Mouse (Mus musculus) adrenal gland, adult 2 months (tissue): ENCODE measurements at regions not wholly inside any gene's neighbourhood (a gene's known extent, or its start where the extent isn't known, plus 50 kb on each side); places are given as distances from the start of the nearest gene placed in this dataset.

Experiments used
- DNase-seq: peaks from one replicate; pipeline ENCODE4 v3.0.0; 2021

DNA sequence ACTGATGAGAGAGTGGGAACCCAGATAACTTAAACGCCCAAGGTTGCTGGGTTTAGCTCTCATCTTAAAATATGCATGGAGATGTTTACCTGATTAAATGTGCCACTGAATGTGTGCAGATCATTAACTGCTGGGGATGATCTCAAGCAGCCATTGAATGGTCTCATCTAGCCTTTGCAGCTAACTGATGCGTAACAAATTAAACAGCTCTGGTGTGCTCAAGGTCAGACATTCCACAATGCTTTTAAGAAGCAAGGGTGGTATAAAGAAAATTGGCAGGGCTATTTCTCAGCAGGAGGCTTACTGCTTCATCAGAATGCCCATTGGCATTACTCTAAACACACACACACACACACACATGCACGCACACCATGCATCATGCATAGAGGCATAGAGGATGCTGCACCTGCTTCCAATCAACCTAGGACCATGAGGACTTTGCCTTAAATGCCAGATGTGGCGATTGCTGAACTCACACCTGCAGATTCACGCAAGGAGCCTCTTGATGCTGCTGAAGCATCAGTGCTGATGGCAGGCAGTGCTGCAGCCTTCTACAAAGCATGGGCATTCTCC is 333.4 kb downstream of the Ice1 start:
- DNase-seq, result no peak

DNA sequence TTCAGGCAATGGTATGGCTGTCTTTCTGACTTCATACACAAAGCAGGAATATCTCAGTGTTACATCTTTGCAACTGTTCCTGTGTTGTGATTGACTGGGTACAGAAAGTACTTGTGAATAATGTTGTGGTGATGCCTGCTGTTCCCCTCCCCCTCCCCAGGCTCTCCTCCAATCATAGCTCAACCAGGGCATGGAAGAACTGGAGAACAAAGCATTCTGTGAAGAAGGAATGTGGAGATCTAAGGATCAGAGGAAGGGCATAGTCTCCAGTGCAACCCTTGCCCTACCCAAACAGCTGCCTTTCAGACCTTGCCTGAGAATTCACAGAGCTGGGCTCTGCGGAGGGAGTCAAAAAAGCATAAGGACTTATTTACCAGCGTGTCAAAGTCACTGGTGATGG is 326.9 kb downstream of the Ice1 start:
- DNase-seq, result no peak

DNA sequence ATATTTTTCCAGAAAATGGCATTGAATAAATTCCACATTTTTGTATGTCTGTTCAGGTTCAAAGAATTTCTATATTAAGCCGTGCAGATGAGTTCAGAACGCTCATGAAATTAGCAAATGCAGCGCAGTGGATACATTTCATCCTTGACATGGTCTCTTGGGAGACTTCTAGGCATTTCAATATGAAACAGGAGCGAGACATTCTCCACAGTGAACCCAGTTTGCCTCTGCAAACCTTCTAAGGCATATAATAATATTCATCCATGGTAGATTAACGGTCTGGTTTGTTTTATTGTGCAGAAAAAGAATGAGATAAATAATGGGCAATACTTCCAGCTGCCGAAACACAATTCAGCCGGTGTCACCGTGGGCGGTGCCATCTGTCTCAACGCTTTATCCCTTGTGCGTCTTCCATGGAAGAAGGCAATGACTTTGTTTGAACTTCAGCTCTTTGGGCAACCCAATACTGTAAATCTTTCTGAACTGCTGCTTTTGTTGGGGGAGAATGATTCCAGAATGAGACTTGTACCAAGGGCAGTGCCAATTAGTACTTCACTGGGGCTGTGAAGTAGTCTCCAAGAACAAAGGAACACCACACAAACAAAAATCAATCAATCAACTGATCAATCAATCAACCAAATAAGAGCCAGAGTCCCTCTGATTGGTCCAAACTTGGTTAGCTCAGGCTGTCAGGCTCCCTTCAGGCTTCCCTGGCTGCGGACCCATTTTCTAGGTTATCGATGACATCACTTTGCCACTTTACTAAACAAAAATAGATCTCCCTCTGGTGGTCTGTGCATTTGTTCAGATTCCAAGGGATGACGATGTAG is 326.0 kb downstream of the Ice1 start:
- no peak for DNase-seq

DNA sequence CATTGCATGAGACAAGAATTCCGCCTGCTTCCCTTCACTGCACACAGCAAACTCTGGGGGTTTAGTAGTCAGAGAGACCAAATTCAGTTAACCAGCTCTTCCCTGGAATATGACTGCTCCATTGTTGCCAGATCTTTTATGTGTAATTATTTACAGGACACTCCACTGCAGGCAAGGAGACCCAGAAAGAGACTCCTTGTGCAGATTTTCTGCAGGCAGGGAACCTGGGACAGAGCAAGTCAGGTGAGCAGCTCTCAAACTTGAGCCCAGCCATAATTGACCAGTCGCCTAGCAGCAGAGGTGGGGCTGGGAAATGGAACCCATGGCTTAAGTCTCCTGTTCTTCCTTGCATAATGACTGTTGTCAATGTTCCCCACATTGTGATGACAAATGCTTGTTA is 324.2 kb downstream of the Ice1 start:
- no peak for DNase-seq

DNA sequence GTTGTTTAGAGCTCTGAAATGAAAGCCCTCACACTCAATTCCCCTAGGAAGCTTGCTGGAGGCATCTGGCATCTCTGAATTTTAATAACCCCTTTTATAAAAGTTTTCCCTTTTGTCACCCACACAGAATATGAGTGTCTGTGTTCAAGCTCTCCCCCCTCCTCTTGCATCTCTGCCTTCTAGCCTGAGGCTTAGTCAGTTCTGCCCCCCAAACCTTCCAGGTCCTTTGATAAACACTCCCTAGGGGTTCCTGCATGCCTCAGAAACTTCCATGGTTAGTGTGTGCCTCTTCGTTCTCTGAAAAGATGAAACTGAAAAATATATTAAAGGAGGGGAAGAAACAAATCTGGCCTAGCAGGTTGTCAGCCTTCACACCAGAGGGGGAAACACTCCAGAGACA is 313.9 kb downstream of the Ice1 start:
- DNase-seq, result no peak

DNA sequence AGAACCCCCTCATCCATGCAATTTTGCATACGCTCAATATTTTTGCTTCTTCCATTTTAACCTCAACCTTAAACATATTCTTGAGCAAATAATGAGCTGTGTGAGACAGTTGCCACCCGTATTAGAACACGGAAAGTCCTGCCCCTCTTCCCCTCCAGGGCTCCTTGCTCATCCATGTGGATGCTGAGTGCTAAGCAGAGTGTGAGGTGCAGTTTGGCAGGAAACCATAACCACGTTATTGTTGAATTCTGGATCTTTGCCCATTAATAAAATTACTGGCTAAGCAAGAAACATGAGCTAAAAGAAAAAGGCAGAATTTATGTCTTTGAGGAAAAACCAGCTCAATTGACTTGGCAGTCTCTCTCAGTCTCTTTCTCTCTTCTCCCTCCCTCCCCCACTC is 301.4 kb downstream of the Ice1 start:
- no peak for DNase-seq

DNA sequence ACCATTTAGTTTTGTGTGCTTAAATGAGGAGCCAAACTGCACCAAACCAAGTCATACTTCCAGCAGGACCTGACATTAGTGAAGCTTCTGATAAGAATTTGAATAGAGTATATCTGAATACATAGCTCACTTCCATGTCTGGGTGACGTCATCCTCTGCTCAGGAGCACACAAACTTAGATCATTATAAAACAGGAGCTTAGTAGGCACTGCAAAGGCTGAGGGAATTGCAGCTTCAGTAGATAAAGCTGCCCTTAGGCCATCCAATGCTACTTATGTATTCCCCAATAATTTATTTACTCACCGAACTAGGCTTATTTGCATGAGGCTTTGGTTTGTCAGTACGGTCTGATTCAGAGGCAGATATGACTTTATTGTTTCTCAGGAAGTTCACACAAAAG is 297.0 kb downstream of the Ice1 start:
- DNase-seq, result no peak

DNA sequence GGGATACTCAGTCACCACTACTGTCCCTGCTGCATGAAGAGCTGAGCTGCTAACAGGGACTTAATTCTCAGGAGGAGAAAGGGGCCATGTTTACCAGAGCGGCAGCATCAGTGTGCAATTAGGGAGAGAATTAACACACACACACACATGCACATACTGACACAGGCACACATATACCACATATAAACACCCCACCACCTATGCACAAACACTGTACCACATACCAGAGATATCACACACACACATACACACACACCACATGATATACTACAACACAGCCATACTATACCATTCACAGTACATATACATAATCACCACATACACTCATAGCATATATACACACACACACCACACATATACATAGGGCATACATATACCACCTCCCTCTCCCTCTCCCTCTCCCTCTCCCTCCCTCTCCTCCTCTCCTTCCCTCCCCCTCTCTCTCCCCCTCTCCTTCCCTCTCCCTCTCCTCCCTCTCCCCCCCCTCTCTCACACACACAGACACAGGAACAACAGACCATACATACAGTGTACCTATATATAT is 294.2 kb downstream of the Ice1 start:
- no peak for DNase-seq

DNA sequence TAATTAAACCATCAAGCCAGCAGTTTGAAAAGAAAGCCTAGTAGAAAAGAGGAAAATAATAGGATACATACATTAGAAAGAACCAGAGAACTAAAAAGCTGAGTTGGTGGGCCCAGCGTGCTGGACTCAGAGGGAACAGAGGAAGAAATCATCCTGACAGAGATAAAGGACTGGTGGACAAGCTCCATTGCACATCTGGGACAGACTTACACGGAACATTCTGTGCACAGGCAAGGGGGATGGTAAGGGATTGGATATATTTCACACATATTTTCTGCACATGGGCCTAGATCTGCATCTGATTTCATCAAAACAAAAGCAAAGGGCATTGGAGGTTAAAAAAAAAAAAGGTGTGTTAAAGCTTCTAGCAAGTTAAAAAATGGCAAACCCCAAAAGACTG is 293.5 kb downstream of the Ice1 start:
- no peak for DNase-seq

DNA sequence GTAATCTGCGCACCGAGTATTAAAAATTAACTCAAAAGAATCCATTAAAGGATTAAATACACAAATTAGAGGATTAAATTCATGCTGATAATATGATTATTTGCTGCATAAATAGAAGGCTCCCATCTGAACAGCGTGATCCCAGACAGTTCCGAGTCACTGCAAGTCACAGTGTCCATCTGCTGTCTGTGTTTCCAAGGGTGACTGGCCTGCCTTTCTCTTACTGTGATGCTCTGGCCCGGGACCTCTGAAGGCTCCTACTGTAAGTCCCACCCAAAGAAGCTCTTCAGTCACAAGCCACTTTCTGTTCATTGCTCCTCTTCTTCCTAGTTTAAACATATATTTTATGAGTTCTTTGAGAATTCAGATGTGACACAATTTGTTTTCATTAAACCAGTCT is 293.1 kb downstream of the Ice1 start:
- DNase-seq, result no peak

DNA sequence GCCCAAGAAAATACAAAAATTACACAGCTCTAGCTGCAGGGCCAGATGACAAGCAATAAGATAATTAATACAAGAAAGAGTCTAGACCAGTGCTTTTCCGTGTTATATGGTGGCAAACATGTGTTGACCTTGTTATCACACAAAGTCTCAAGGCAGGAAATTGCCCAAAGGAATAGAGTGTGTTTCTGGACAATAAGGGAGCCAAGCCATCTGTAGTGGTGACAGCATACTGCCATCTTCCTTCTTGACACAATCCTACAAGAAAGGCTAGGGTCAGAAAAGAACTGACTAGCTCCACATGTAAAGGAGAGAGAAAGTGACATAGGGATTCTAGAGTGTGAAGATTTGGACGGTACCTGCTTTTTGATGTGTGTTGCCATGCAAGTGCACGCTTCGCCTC is 289.0 kb downstream of the Ice1 start:
- no peak for DNase-seq

DNA sequence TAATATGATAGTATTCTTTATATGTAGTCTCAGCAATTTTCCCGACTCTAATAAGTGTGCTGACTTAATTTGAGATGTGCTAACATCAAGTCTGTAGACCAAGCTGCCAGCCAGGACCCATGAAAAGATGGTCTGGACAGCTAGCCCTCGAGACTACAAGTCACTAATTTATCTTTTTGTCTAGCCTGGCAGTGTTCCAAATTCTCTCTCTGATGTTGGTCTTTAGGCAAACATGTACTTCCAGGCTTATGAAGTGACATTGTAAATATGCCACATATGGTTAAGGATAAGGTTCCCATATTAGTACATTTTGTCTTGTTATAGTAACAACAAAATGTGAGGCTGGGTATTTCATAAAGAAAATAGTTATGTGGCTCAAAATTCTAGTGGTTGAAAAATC is 288.5 kb downstream of the Ice1 start:
- DNase-seq, result no peak

DNA sequence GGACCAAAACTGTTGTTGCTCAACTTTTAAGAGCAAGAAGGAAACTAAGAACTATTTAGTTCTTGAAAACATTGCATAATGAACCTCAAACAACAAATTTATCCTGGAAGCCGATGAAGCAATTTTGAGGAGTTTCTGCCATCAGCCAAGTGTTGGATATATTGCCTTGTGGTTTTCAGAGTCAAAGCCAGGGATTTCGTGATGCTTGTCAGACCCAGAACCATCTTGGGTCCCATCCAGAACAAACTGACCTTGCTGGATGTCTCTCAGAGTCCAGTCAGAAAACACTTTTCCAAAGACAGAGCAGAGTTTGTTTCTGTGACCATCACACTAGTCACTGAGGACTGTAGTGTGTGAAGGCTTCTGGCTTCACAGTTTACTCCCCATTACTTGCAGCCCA is 267.8 kb downstream of the Ice1 start:
- peak; percentile 68 for DNase-seq

DNA sequence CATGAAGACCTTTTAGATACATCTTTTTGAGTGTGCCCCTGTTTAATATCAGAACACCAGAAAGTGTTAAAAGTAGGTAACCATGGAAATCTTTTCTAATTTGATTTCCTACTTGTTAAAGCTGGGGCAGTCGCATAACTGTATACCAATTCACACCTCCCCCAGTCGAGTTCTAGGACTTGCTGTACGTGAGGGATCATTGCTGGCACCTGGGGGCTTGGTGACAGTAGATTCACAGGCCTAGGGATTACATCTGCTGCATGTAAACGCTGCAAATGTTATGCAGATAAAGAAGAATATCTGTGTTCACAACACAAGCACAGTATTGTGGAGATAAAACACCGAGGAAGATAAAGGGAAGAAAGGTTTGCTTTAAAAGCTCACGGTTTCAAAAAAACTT is 256.7 kb downstream of the Ice1 start:
- no peak for DNase-seq

DNA sequence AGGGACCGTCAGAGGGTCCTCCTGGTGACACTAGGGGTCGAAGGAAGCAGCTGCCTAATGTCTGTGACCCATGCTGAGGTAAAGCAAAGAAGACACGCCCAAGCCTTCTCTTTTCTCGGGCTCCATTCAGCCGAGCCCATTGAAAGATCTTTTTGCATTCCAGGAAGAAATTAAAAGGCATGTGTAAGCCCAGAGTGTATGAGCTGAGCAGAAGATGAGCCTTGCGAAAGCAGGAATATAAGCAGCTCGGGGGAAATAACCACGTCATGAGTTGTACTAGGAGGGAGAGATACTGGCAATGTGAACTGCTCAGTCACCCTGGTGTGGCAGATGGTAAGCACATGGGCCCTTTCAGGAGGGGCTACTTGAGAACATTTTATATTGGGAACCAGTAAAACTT is 252.1 kb downstream of the Ice1 start:
- no peak for DNase-seq

DNA sequence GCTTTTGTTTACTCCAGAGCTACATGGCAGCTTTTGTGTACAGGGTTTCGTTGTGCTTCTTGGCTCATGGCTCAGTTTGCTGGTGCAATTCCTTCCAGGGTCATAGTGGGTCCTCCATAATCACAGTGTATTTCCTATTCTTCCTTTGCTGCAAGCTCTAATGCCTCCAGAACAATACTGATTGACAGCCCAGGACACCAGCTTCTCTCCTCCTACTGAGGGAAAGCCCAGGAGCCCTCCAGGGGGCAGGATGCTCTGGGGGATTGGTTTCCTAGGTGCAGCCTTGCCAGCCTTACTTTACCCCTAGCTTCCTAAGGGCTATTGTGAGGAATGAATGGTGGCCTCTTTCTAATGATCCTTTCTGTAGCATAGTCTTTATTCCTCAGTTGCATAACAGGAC is 224.6 kb downstream of the Ice1 start:
- no peak for DNase-seq

DNA sequence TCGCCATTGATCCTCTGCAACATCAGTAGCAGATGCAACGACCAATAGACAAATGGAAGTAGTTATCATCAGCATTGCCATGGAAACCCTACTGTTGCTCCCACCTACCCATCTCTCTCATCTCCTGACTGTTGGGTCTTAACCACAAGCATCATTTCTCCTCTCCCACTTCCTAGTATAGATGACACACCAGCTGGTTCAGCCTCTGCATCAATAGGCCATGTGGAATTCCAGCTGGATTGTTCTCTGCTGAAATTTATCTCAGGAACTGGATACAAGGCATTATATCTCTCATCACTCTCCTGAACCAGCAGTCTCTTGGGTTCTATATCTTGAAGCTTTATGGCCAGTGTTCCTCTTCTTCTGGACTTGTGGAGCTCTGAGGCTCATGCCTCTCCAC is 219.3 kb downstream of the Ice1 start:
- no peak for DNase-seq

DNA sequence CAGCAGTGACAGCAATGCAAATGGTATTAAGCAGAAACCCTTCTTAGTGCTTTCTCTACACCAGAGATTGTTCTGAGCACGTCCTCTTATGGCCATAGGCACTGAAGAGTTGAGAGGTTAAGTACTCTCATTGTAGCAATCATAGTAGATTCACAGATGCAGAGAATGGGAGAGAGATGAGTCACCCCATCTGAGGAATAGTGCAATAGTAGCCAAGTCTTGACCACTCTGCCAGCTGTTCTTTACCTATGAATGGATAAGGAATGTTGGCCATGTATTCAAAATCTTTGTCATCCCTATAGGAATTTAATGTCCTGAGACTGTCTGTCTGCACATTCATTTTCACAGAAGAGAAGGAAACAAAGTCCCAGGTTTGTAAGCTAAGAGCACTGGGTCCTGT is 198.0 kb downstream of the Ice1 start:
- no peak for DNase-seq

DNA sequence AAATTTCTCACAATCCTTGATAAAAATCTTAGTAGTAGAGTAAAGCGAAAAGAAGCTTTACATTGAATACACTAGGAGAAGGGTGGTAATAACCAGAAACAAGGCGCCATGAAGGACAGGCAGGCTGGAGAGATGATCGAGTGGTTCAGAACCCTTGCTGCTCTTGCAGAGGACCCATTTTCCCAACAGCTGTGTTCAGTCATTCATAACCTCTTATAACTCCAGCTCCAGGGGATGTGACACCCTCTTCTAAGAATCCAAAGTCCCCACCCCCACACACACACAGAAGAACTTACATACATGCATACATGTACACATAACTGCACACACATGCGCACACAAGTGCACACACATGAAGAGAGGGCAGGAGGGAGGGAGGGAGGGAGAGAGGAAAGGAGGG is 190.5 kb downstream of the Ice1 start:
- DNase-seq, result no peak

DNA sequence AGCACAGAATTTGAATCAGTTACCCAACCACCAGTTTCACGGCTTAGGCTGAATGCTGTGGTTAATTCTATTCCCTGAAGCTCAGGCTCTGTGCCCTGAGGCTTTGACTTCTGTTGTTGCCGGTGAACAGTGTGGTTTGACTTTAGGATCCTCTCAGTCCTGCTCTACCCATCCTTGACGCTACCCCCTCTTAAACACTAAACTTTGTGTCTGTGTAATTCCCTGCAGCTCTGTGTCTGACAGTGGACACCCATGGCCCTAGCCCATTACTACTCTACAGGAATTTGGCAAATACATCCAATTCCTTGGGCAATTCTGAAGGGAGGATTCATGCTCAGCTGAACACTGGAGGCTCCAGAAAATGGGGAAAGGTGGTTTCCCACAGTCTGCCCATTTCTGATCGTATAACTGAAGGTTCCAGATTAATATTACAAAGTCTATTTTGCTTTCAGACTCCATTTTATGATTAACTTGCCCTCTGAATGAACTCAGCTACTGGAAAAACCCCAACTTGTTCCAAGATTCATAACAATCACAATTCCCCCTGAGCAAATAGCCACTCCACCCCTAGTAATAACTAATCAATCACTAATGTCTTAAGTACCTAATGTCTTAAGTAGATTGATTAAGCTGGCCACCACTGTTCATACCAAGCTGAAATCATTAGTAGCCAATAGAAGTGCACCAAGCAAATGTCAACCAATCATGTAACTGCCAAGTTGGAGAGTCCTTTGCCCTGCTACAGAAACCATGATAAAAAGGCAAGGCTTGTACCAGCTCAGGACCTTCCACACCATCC is 182.6 kb downstream of the Ice1 start:
- DNase-seq, result no peak

DNA sequence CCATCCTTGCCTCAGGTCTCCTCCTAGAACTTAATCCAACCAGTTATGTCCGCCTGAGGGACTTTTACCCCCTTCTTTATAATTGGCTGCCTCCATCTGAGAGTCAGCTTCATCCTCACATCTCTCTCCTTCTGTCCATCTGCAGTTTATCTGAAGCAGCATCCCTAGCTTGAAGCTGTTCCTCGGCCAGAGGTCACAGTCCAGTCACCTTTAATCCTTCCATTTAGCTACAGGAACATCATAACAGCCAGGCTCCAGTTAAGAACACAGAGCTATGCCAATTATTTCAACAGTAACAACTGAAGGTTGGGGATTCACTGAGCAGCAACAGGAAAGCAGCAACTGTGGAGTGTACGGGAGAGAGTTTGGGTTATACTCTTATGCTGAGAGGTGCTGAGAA is 179.0 kb downstream of the Ice1 start:
- no peak for DNase-seq

DNA sequence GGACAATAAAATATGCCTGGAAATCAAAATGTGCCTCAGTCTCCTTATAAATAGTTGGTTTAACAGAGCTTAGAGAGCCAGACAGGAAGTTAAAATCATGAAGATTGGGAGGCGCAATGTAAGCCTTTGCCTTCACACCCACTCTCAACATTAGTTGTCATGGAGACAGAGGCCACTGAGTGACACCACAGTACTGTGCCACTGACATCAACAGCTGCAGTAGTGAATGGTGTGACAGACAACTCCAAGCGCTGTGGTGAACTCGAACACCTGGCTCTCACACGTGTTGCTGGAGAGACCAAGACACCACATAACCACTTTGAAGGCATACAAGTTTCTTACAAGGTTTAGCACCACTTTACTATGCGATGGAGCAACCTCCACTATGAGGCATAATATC is 172.4 kb downstream of the Ice1 start:
- DNase-seq, result no peak

DNA sequence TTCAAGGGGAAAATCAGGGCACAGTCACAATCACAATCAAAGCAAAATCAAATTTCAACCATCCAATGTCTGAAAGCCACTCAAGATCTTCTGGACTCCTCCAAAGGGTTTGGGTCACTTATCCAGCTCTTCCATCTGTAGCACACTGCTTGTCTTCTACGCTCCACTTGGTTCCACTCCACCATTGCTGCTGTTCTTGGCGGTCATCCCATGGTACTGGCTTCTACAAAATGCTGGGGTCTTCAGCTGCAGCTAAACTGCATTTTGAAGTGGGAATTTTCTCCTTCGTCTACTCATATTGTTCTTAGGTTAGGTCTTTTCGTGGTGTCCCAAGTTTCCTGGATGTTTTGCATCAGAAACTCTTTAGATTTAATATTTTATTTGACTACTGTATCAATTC is 162.7 kb downstream of the Ice1 start:
- DNase-seq, result no peak
